10 mouse cellular contexts compared by ENCODE assay signal in genomic region chr16:45711263-45711662, GRCm38 (mm10). TPM values are rescaled to one million over a fixed set of nuclear protein-coding genes. Genes with fewer than 3 reads are reported as not detected.
A peak's percentile ranks its signal among the peaks of the same experiment; 100 is the strongest.
DNase-seq lines count a peak whose midpoint lies in the region; ATAC-seq and TF ChIP-seq lines count a peak whose summit lies in the region.
"Had no signal": no experiment of that assay in that cellular context is flagged by ENCODE, and none has a peak within 500 bp of the region (broad histone marks: within the 10 kb centered on the region; RNA-seq: fewer than 3 reads in every experiment).

No protein-coding gene starts in this region.

- H3K27ac ChIP-seq in embryonic facial prominence, embryonic 11.5 days (replicated peaks; ENCODE audit: low read depth, low read length), result no peak overlapping the region
- no peak overlapping the region for H3K27ac ChIP-seq in embryonic facial prominence, embryonic 10.5 days (replicated peaks)
- no peak overlapping the region for H3K27ac ChIP-seq in neural tube, embryonic 14.5 days (ENCODE audit: low read depth, low read length)
- no peak overlapping the region for H3K27ac ChIP-seq in hindbrain, postnatal 0 days
- H3K27ac ChIP-seq: embryonic facial prominence, embryonic 13.5 days had no signal

- 0 out of 2 replicates have a peak, but pooled peaks have one; percentile 33 for ATAC-seq in embryonic facial prominence, embryonic 11.5 days (replicated peaks; ENCODE audit: insufficient number of reproducible peaks, low FRiP score, low TSS enrichment, low read depth)
- peak; percentile 38; the same call in 1 of the 2 replicates for ATAC-seq in neural tube, embryonic 14.5 days (ENCODE audit: low read depth)
- ATAC-seq in hindbrain, postnatal 0 days, result 0 out of 2 replicates have a peak, but pooled peaks have one; percentile 31

- no peaks in the 10 kb centered on the region for H3K27me3 ChIP-seq in embryonic facial prominence, embryonic 11.5 days (ENCODE audit: control insufficient read depth, insufficient read depth, low read length)
- H3K27me3 ChIP-seq in embryonic facial prominence, embryonic 10.5 days (replicated peaks; ENCODE audit: low read depth, poor library complexity, severe bottlenecking), result no peaks in the 10 kb centered on the region
- H3K27me3 ChIP-seq in neural tube, embryonic 14.5 days (ENCODE audit: control insufficient read depth, insufficient read depth, low read length), result no peaks in the 10 kb centered on the region
- no peaks in the 10 kb centered on the region for H3K27me3 ChIP-seq in hindbrain, postnatal 0 days (ENCODE audit: insufficient read depth, low read length)
- H3K27me3 ChIP-seq: embryonic facial prominence, embryonic 13.5 days had no signal

- no peak overlapping the region for H3K9ac ChIP-seq in embryonic facial prominence, embryonic 11.5 days (replicated peaks; ENCODE audit: low read length)
- no peak overlapping the region for H3K9ac ChIP-seq in neural tube, embryonic 14.5 days (replicated peaks; ENCODE audit: low read depth, low read length)
- no peak overlapping the region for H3K9ac ChIP-seq in hindbrain, postnatal 0 days (replicated peaks; ENCODE audit: low read length)
- H3K9ac ChIP-seq: embryonic facial prominence, embryonic 13.5 days had no signal

- TF ChIP-seq CTCF in hindbrain, postnatal 0 days (IDR thresholded peaks at IDR 0.05; ENCODE audit: low read depth), result peak; percentile 68

- H3K9me3 ChIP-seq in embryonic facial prominence, embryonic 11.5 days (replicated peaks; ENCODE audit: control insufficient read depth, low read length), result no peaks in the 10 kb centered on the region
- H3K9me3 ChIP-seq in embryonic facial prominence, embryonic 10.5 days, result no peaks in the 10 kb centered on the region
- no peaks in the 10 kb centered on the region for H3K9me3 ChIP-seq in neural tube, embryonic 14.5 days (ENCODE audit: control insufficient read depth, low read length)
- no peaks in the 10 kb centered on the region for H3K9me3 ChIP-seq in hindbrain, postnatal 0 days (ENCODE audit: low read length)

- no peak overlapping the region for H3K4me3 ChIP-seq in embryonic facial prominence, embryonic 11.5 days (ENCODE audit: low read depth, low read length)
- H3K4me3 ChIP-seq in embryonic facial prominence, embryonic 10.5 days, result no peak overlapping the region
- no peak overlapping the region for H3K4me3 ChIP-seq in neural tube, embryonic 14.5 days (ENCODE audit: low read depth, low read length)
- no peak overlapping the region for H3K4me3 ChIP-seq in hindbrain, postnatal 0 days (ENCODE audit: low read length)
- H3K4me3 ChIP-seq: embryonic facial prominence, embryonic 13.5 days had no signal

- H3K4me2 ChIP-seq in embryonic facial prominence, embryonic 11.5 days (ENCODE audit: low read depth, low read length), result no peak overlapping the region
- no peak overlapping the region for H3K4me2 ChIP-seq in neural tube, embryonic 14.5 days (ENCODE audit: low read depth, low read length)
- H3K4me2 ChIP-seq in hindbrain, postnatal 0 days (ENCODE audit: low read depth, low read length), result no peak overlapping the region
- H3K4me2 ChIP-seq: embryonic facial prominence, embryonic 13.5 days had no signal

- no peaks in the 10 kb centered on the region for H3K36me3 ChIP-seq in embryonic facial prominence, embryonic 11.5 days (replicated peaks; ENCODE audit: control insufficient read depth, insufficient read depth, low read depth, low read length)
- H3K36me3 ChIP-seq in embryonic facial prominence, embryonic 10.5 days (replicated peaks), result peaks cover 48% of the 10 kb centered on the region
- peaks cover 13% of the 10 kb centered on the region; the same call in 1 of the 2 replicates for H3K36me3 ChIP-seq in neural tube, embryonic 14.5 days (ENCODE audit: control insufficient read depth, insufficient read depth, low read length)
- no peaks in the 10 kb centered on the region for H3K36me3 ChIP-seq in hindbrain, postnatal 0 days (ENCODE audit: insufficient read depth, low read length)

- no peaks in the 10 kb centered on the region for H3K4me1 ChIP-seq in embryonic facial prominence, embryonic 11.5 days (ENCODE audit: control insufficient read depth, insufficient read depth, low read length)
- no peaks in the 10 kb centered on the region for H3K4me1 ChIP-seq in embryonic facial prominence, embryonic 10.5 days
- no peaks in the 10 kb centered on the region; the same call in 1 of the 2 replicates for H3K4me1 ChIP-seq in neural tube, embryonic 14.5 days (ENCODE audit: control insufficient read depth, insufficient read depth, low read length)
- H3K4me1 ChIP-seq in hindbrain, postnatal 0 days (ENCODE audit: insufficient read depth, low read length), result no peaks in the 10 kb centered on the region
- H3K4me1 ChIP-seq: embryonic facial prominence, embryonic 13.5 days had no signal

- WGBS in embryonic facial prominence, embryonic 11.5 days, result 68% methylated on average over 7 of the region's 7 CpGs
- 70% methylated on average over 7 of the region's 7 CpGs for WGBS in embryonic facial prominence, embryonic 10.5 days
- 81% methylated on average over 7 of the region's 7 CpGs for WGBS in neural tube, embryonic 14.5 days
- WGBS in hindbrain, postnatal 0 days, result 69% methylated on average over 7 of the region's 7 CpGs

- no peak for DNase-seq in embryonic facial prominence, embryonic 11.5 days (ENCODE audit: low spot score)
- DNase-seq in embryonic facial prominence, embryonic 10.5 days (ENCODE audit: low spot score), result no peak
- DNase-seq in neural tube, embryonic 10.5 days (ENCODE audit: extremely low spot score, low spot score), result no peak
- peak; percentile 56 for DNase-seq in hindbrain, postnatal 0 days (ENCODE audit: low spot score)
- DNase-seq in right cerebral cortex, postnatal 25 days, result no peak
- no peak for DNase-seq in spleen, postnatal 10 days (ENCODE audit: low spot score in 2 of 2)
- no peak for DNase-seq in layer of hippocampus, adult 8-10 months (ENCODE audit: low spot score in 2 of 2)

RNA-seq across cellular contexts. Expression of gene Tagln3, which starts 13.1 kb away (rescaled TPM):
- 94.9 and 116 TPM in 2 replicates for polyA plus RNA-seq in embryonic facial prominence, embryonic 11.5 days (2014; fragmentation: Nextera tagmentation; extraction: Ambion mirVana)
- 88.6 and 91.5 TPM in 2 replicates for polyA plus RNA-seq in embryonic facial prominence, embryonic 10.5 days (2016; fragmentation: Nextera tagmentation; extraction: Ambion mirVana)
- polyA plus RNA-seq in neural tube, embryonic 14.5 days (2014; fragmentation: Nextera tagmentation; extraction: Ambion mirVana), result 610 and 624 TPM in 2 replicates
- 190 and 198 TPM in 2 replicates for total RNA-seq in hindbrain, postnatal 0 days (2014; rRNA removed)
- 302 and 317 TPM in 2 replicates for polyA plus RNA-seq in hindbrain, postnatal 0 days (2015; fragmentation: Nextera tagmentation; extraction: Ambion mirVana)
- 100 to 1,000 TPM; 207 to 253 (median 235) TPM for total RNA-seq in layer of hippocampus, adult 8-10 months (2022)
- total RNA-seq: MEL had no signal

RNA-seq across cellular contexts. Expression of gene Tmprss7, which starts 17.8 kb away (rescaled TPM):
- 0.21 and 0.28 TPM in 2 replicates for polyA plus RNA-seq in embryonic facial prominence, embryonic 11.5 days (2014; fragmentation: Nextera tagmentation; extraction: Ambion mirVana)
- polyA plus RNA-seq in embryonic facial prominence, embryonic 10.5 days (2016; fragmentation: Nextera tagmentation; extraction: Ambion mirVana), result 0.15 and 0.21 TPM in 2 replicates
- polyA plus RNA-seq in neural tube, embryonic 14.5 days (2014; fragmentation: Nextera tagmentation; extraction: Ambion mirVana), result 0.63 and 0.68 TPM in 2 replicates
- total RNA-seq in hindbrain, postnatal 0 days (2014; rRNA removed), result 0.58 and 0.73 TPM in 2 replicates
- polyA plus RNA-seq in hindbrain, postnatal 0 days (2015; fragmentation: Nextera tagmentation; extraction: Ambion mirVana), result 0.55 and 0.59 TPM in 2 replicates
- 1 to 10 TPM; 1.3 to 2.5 (median 1.6) TPM for total RNA-seq in layer of hippocampus, adult 8-10 months (2022)

RNA-seq across cellular contexts. Expression of gene Abhd10, which starts 31.5 kb away (rescaled TPM):
- 36.9 and 40.6 TPM in 2 replicates for polyA plus RNA-seq in embryonic facial prominence, embryonic 11.5 days (2014; fragmentation: Nextera tagmentation; extraction: Ambion mirVana)
- polyA plus RNA-seq in embryonic facial prominence, embryonic 10.5 days (2016; fragmentation: Nextera tagmentation; extraction: Ambion mirVana), result 40.7 and 43.8 TPM in 2 replicates
- polyA plus RNA-seq in neural tube, embryonic 14.5 days (2014; fragmentation: Nextera tagmentation; extraction: Ambion mirVana), result 39.5 and 40.7 TPM in 2 replicates
- 19.0 and 21.7 TPM in 2 replicates for total RNA-seq in hindbrain, postnatal 0 days (2014; rRNA removed)
- 34.4 and 36.2 TPM in 2 replicates for polyA plus RNA-seq in hindbrain, postnatal 0 days (2015; fragmentation: Nextera tagmentation; extraction: Ambion mirVana)
- 10 to 100 TPM; 19.5 to 27.1 (median 21.8) TPM for total RNA-seq in layer of hippocampus, adult 8-10 months (2022)

RNA-seq across cellular contexts. Expression of gene BC016579, which starts 57.4 kb away (rescaled TPM):
- polyA plus RNA-seq in embryonic facial prominence, embryonic 11.5 days (2014; fragmentation: Nextera tagmentation; extraction: Ambion mirVana), result 0.15 and 0.18 TPM in 2 replicates
- 0.09 TPM in 1 of 2 replicates, not detected in the other for polyA plus RNA-seq in embryonic facial prominence, embryonic 10.5 days (2016; fragmentation: Nextera tagmentation; extraction: Ambion mirVana)
- polyA plus RNA-seq in neural tube, embryonic 14.5 days (2014; fragmentation: Nextera tagmentation; extraction: Ambion mirVana), result 0.12 TPM in 1 of 2 replicates, not detected in the other
- not detected in 2 replicates for total RNA-seq in hindbrain, postnatal 0 days (2014; rRNA removed)
- not detected in 2 replicates for polyA plus RNA-seq in hindbrain, postnatal 0 days (2015; fragmentation: Nextera tagmentation; extraction: Ambion mirVana)
- under 1 TPM in 3 of 4 experiments, not detected in 1; 0.14 to 0.39 (median 0.18) TPM for total RNA-seq in layer of hippocampus, adult 8-10 months (2022)
- total RNA-seq: MEL had no signal
